Mouse (Mus musculus): ENCODE data around the gene Lrrc31. TPM values are rescaled to one million over a fixed set of nuclear protein-coding genes. Genes with fewer than 3 reads are reported as not detected.

The Lrrc31 gene
- polyA plus RNA-seq, 1 experiment from 2014 or later = not detected

DNA sequence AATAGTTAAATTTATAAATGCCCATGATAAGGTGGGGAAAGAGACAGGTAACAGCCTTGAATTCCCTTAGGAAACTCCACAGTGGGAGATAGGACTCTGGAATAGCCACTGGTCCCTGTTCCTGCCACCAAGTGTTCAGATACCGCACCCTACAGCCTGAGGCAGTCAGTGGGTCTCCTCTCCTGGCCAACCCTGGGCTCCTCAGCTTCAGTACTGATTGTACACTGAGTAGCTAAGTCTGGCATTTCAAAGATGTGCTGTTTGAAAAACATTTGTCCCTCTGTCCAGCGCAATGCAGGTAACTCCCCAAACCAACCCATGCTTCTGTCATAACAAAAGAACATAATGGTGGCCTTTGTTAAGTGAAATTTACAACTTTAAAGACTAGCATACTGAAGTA lies 4.0 kb downstream of the Lrrc31 start:
- H3K27ac ChIP-seq (ENCODE audit: low read depth) = no peak overlapping the region
- no peak for ATAC-seq (ENCODE audit: insufficient read depth)
- WGBS = 92% methylated on average over 2 of the region's 2 CpGs

DNA sequence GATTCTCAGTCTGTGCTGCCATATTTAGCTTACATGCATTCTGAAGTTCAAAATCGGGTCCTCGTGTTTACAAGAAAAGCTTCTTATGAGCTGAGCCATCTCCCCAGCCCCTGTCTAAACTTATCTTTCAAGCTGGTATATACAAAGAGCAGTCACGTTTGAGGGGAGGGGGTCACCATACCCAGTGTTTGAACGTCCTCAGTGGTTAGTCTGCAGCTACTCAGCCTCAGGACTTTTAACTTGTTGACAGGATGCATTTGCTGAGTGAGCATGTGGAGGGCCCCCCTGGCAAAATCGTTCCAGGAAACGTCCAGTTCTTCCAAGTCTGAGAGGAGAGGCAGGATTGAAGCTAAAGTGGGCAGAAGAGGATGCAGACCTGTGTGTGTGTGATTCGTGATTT lies 8.7 kb downstream of the Lrrc31 start:
- 33% methylated on average over 7 of the region's 7 CpGs for WGBS
- Histone ChIP-seq H3K27me3 (ENCODE audit: insufficient read depth, low read length) (no peaks in the 10 kb centered on the region), H3K4me3 (ENCODE audit: low read depth, low read length) (no peak overlapping the region), H3K9ac (no peak overlapping the region), H3K4me2 (no peak overlapping the region), H3K36me3 (ENCODE audit: insufficient read depth) (no peaks in the 10 kb centered on the region), H3K4me1 (ENCODE audit: insufficient read depth) (no peaks in the 10 kb centered on the region), H3K9me3 (ENCODE audit: low read depth, low read length) (no peaks in the 10 kb centered on the region), H3K27ac (ENCODE audit: low read depth) (no peak overlapping the region)
- TF ChIP-seq CTCF (IDR thresholded peaks at IDR 0.05; ENCODE audit: low read depth) = no peak
- no peak for DNase-seq
- no peak for ATAC-seq (ENCODE audit: insufficient read depth)

More for the DNA sequence above, 4.0 kb downstream of the Lrrc31 start:
- Histone ChIP-seq H3K4me3 (ENCODE audit: low read depth, low read length) (no peak overlapping the region), H3K4me2 (no peak overlapping the region), H3K9me3 (ENCODE audit: low read depth, low read length) (no peaks in the 10 kb centered on the region), H3K27me3 (ENCODE audit: insufficient read depth, low read length) (no peaks in the 10 kb centered on the region), H3K36me3 (ENCODE audit: insufficient read depth) (no peaks in the 10 kb centered on the region), H3K9ac (no peak overlapping the region), H3K4me1 (ENCODE audit: insufficient read depth) (no peaks in the 10 kb centered on the region)
- TF ChIP-seq CTCF (IDR thresholded peaks at IDR 0.05; ENCODE audit: low read depth) = no peak
- no peak for DNase-seq

DNA sequence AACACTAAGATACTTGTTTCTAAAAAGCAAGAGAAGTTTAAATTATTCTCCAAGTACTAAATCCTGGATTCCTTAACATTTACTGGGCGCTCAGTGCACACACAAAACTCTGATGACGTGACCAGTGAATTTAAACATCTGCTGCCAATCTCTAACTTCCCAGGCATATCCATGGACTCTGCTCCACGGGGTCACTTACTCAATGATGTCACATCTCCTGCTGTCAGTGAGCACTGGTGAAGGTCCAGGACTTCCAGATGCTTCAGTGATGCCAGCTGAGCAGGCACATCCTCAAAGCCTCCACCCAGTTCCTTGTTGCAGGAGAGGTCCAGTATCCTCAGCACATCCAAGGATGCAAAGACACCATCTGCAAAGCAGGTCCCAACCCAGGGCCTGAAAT lies 12.4 kb downstream of the Lrrc31 start:
- TF ChIP-seq CTCF (IDR thresholded peaks at IDR 0.05; ENCODE audit: low read depth) = no peak
- no peaks in the 10 kb centered on the region for H3K9me3 ChIP-seq (ENCODE audit: low read depth, low read length)

DNA sequence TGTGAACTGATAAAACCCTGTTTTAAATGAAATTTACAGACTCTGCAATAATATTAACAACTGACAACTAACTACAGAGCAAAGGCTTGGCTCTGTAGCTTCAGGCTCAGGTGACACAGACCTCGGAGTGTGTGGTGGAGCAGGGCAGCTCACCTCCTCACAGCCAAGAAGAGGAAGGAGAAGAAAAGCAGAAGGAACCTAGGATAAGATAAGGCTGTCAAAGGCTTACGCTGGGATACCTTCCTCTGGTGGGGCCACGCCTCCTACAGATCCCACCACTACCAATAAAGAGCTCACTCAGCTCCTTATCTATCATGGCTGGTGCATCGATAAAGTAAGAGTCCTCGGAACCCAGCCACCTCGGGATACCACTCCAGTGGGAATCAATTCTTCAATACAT lies 16.5 kb downstream of the Lrrc31 start:
- Histone ChIP-seq H3K36me3 (ENCODE audit: insufficient read depth) (no peaks in the 10 kb centered on the region), H3K9me3 (ENCODE audit: low read depth, low read length) (no peaks in the 10 kb centered on the region), H3K4me2 (no peak overlapping the region), H3K27me3 (ENCODE audit: insufficient read depth, low read length) (no peaks in the 10 kb centered on the region), H3K4me3 (ENCODE audit: low read depth, low read length) (no peak overlapping the region), H3K9ac (no peak overlapping the region), H3K27ac (ENCODE audit: low read depth) (no peak overlapping the region), H3K4me1 (ENCODE audit: insufficient read depth) (no peaks in the 10 kb centered on the region)
- no peak for DNase-seq
- 70% methylated on average over 6 of the region's 6 CpGs for WGBS
- TF ChIP-seq CTCF (IDR thresholded peaks at IDR 0.05; ENCODE audit: low read depth) = no peak
- no peak for ATAC-seq (ENCODE audit: insufficient read depth)

More for the DNA sequence above, 12.4 kb downstream of the Lrrc31 start:
- WGBS = 44% methylated on average over 3 of the region's 3 CpGs
- H3K27ac ChIP-seq (ENCODE audit: low read depth) = no peak overlapping the region
- H3K27me3 ChIP-seq (ENCODE audit: insufficient read depth, low read length) = no peaks in the 10 kb centered on the region
- no peak overlapping the region for H3K9ac ChIP-seq
- H3K4me2 ChIP-seq = no peak overlapping the region
- no peaks in the 10 kb centered on the region for H3K4me1 ChIP-seq (ENCODE audit: insufficient read depth)
- ATAC-seq (ENCODE audit: insufficient read depth) = peak; percentile 83; the same call in 1 of the 2 replicates
- H3K4me3 ChIP-seq (ENCODE audit: low read depth, low read length) = no peak overlapping the region
- no peaks in the 10 kb centered on the region for H3K36me3 ChIP-seq (ENCODE audit: insufficient read depth)
- peak; percentile 78 for DNase-seq

DNA sequence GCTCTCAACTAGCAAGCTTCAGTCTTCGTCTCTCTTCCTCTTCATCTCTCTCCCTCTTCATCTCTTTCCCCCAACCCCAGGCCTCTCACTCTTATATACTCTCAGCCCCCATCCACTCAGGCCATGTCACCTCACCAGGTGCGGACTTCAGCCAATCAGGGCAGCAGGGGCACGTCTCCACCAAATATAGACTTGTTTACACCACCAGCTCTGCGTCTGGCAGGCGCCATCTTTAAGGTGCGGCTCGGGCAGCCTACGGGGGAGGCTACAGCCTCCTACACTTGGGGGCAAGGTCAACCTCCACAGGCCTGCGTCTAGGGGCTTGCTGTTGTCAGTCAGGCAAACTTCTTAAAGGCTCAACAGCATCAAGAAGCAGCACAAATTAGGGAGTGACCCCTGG lies 41.2 kb downstream of the Lrrc31 start:
- ATAC-seq (ENCODE audit: insufficient read depth) (no peak), DNase-seq (no peak)
- Histone ChIP-seq H3K9ac (no peak overlapping the region), H3K27me3 (ENCODE audit: insufficient read depth, low read length) (no peaks in the 10 kb centered on the region), H3K27ac (ENCODE audit: low read depth) (no peak overlapping the region), H3K4me3 (ENCODE audit: low read depth, low read length) (no peak overlapping the region), H3K4me1 (ENCODE audit: insufficient read depth) (no peaks in the 10 kb centered on the region), H3K36me3 (ENCODE audit: insufficient read depth) (no peaks in the 10 kb centered on the region), H3K9me3 (ENCODE audit: low read depth, low read length) (no peaks in the 10 kb centered on the region), H3K4me2 (no peak overlapping the region)
- TF ChIP-seq CTCF (IDR thresholded peaks at IDR 0.05; ENCODE audit: low read depth) = no peak
- 76% methylated on average over 9 of the region's 9 CpGs for WGBS

DNA sequence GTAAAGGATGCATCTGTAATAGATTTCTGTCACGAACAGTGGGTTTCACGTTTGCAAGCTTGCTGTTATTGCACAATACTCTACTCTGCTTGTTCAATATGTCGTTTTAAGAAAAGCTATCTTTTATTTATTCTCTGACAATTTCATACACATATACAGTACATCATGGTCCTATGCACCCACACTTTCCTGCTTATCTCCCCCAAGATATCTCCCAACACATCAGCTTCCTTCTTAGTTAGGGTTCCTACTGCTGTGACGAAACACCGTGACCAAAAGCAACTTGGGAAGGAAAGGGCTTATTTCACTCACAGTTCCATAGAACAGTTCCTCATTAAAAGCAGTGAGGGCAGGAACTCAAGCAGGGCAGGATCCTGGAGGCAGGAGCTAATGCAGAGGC lies 43.7 kb downstream of the Lrrc31 start:
- ATAC-seq (ENCODE audit: insufficient read depth) = no peak
- Histone ChIP-seq H3K27me3 (ENCODE audit: insufficient read depth, low read length) (no peaks in the 10 kb centered on the region), H3K36me3 (ENCODE audit: insufficient read depth) (no peaks in the 10 kb centered on the region), H3K4me3 (ENCODE audit: low read depth, low read length) (no peak overlapping the region), H3K27ac (ENCODE audit: low read depth) (no peak overlapping the region), H3K9ac (no peak overlapping the region), H3K9me3 (ENCODE audit: low read depth, low read length) (no peaks in the 10 kb centered on the region), H3K4me2 (no peak overlapping the region), H3K4me1 (ENCODE audit: insufficient read depth) (no peaks in the 10 kb centered on the region)
- whole genome bisulfite sequencing = 69% methylated on average over 5 of the region's 5 CpGs
- TF ChIP-seq CTCF (IDR thresholded peaks at IDR 0.05; ENCODE audit: low read depth) = no peak
- DNase-seq = no peak

DNA sequence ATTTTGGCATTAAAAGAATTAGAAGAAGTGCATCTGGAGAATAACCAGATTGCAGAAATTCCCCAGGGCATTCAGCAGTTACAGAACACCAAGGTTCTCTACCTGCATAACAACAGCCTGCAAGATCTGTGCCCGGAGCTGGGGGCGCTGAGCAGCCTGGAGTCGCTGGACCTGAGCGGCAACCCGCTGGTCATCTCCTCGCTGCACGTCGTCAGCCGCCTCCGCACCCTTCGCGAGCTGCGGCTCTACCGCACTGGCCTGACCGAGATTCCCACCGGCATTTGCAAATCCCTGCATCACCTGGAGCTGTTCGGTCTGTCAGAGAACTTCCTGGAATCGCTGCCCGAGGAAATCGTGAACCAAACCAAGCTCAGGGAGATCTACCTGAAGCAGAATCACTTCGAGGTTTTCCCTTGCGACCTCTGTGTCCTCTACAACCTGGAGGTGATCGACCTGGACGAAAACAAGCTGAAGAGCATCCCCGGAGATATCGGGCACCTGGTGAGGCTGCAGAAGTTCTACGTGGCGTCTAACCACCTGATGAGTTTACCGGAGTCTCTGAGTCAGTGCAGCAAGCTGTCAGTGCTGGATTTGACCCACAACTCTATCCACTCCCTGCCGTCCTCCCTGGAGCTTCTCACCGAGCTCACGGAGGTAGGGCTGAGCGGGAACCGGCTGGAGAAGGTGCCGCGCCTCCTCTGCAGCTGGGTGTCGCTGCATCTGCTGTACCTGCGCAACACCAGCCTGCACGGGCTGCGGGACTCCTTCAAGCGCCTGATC lies 49.4 kb downstream of the Lrrc31 start:
- Histone ChIP-seq H3K9me3 (ENCODE audit: low read depth, low read length) (no peaks in the 10 kb centered on the region), H3K36me3 (ENCODE audit: insufficient read depth) (no peaks in the 10 kb centered on the region), H3K27ac (ENCODE audit: low read depth) (no peak overlapping the region), H3K27me3 (ENCODE audit: insufficient read depth, low read length) (peaks cover 16% of the 10 kb centered on the region), H3K4me1 (ENCODE audit: insufficient read depth) (no peaks in the 10 kb centered on the region; the same call in 1 of the 2 replicates), H3K4me3 (ENCODE audit: low read depth, low read length) (peak overlapping the region; percentile 37), H3K4me2 (peak overlapping the region; percentile 73), H3K9ac (peak overlapping the region; percentile 28; the same call in 1 of the 2 replicates)
- DNase-seq (peak; percentile 50), ATAC-seq (ENCODE audit: insufficient read depth) (peak; percentile 42; the same call in 1 of the 2 replicates)
- peak; percentile 54 for TF ChIP-seq CTCF (IDR thresholded peaks at IDR 0.05; ENCODE audit: low read depth)
- under 1% methylated on average over 41 of the region's 41 CpGs for WGBS

All from lung, embryonic 14.5 days (tissue).